22 mouse cellular contexts compared by ENCODE assay signal in the genomic region with DNA sequence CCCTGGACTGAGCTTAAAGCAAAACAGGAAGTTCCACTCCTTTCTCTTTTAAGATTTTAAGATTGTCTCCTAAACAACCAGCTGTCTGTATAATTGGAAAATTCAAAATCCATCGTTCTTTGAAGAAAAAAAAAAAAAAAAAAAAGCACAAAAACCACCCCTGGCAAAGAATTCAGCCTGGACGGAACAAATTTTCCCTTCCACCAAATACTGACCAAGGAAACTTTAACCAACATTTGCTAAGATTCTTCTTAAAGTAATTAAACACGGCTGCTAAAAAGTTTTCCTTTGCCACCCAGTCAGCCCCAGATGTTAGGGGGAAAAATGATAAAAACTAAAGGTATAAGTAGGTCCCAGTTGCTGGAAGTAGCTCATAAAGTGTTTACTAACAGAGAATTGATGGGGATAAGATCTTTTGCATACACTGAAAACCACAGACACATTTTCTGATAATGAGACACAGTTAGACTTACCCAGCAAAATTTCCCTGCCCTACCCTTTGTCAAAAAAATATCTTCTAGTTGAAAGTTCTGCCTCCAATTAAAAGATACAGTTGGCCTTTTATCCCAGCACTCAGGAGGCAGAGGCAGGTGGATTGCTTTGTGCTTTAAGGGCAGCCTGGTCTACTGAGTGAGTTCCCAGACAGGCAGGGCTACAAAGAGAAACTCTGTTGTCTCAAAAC. TPM values are rescaled to one million over a fixed set of nuclear protein-coding genes. Genes with fewer than 3 reads are reported as not detected.
DNase-seq lines count a peak whose midpoint lies in the region; ATAC-seq and TF ChIP-seq lines count a peak whose summit lies in the region.
"Had no signal": no experiment of that assay in that cellular context is flagged by ENCODE, and none has a peak within 500 bp of the region (broad histone marks: within the 10 kb centered on the region; RNA-seq: fewer than 3 reads in every experiment).

No protein-coding gene starts in this region.

- no peak for TF ChIP-seq POLR2A in heart, adult 2 months (IDR thresholded peaks at IDR 0.05; ENCODE audit: insufficient read depth, low read depth, low read length)

- intact Hi-C loops in heart, adult 2 months (cut with DNase I): no loop called here
- intact Hi-C loops in left cerebral cortex, adult 2 months (cut with DNase I): no loop called here

- H3K9ac ChIP-seq in heart, adult 2 months (ENCODE audit: low read depth, low read length): no peak overlapping the region
- H3K9ac ChIP-seq: embryonic facial prominence, embryonic 15.5 days; forebrain, postnatal 0 days; heart, embryonic 15.5 days; liver, embryonic 13.5 days; midbrain, embryonic 15.5 days had no signal

- H3K4me3 ChIP-seq in heart, adult 2 months: no peak overlapping the region
- H3K4me3 ChIP-seq in G1E (ENCODE audit: low read depth, low read length): peak overlapping the region; percentile 37; the same call in 1 of the 2 replicates
- H3K4me3 ChIP-seq in limb, embryonic 10.5 days: no peak overlapping the region
- no peak overlapping the region for H3K4me3 ChIP-seq in left cerebral cortex, adult 2 months
- H3K4me3 ChIP-seq: embryonic facial prominence, embryonic 15.5 days; heart, embryonic 15.5 days; hindbrain, embryonic 10.5 days; liver, embryonic 13.5 days; midbrain, embryonic 15.5 days had no signal

- peaks cover 12% of the 10 kb centered on the region for H3K9me3 ChIP-seq in G1E (replicated peaks)
- no peaks in the 10 kb centered on the region for H3K9me3 ChIP-seq in limb, embryonic 10.5 days (replicated peaks)
- H3K9me3 ChIP-seq: embryonic facial prominence, embryonic 15.5 days; heart, embryonic 15.5 days; hindbrain, embryonic 10.5 days; liver, embryonic 13.5 days; midbrain, embryonic 15.5 days had no signal

- peak overlapping the region; percentile 64 for H3K27ac ChIP-seq in heart, adult 2 months
- 0 out of 2 replicates have a peak overlapping the region, but pooled peaks have one; percentile 3 for H3K27ac ChIP-seq in limb, embryonic 10.5 days
- no peak overlapping the region for H3K27ac ChIP-seq in left cerebral cortex, adult 2 months
- H3K27ac ChIP-seq: embryonic facial prominence, embryonic 15.5 days; heart, embryonic 15.5 days; hindbrain, embryonic 10.5 days; hindbrain, postnatal 0 days; liver, embryonic 13.5 days; midbrain, embryonic 15.5 days had no signal

- no peaks in the 10 kb centered on the region for H3K27me3 ChIP-seq in heart, adult 2 months (ENCODE audit: control insufficient read depth, insufficient read depth, low read length)
- no peaks in the 10 kb centered on the region for H3K27me3 ChIP-seq in G1E (ENCODE audit: insufficient read depth, low read length)
- no peaks in the 10 kb centered on the region for H3K27me3 ChIP-seq in limb, embryonic 10.5 days (ENCODE audit: low read depth, poor library complexity, severe bottlenecking)
- H3K27me3 ChIP-seq: embryonic facial prominence, embryonic 15.5 days; heart, embryonic 15.5 days; liver, embryonic 13.5 days; midbrain, embryonic 15.5 days had no signal

- H3K4me1 ChIP-seq in heart, adult 2 months (ENCODE audit: control insufficient read depth, insufficient read depth, low read length): peaks cover 17% of the 10 kb centered on the region
- peaks cover 60% of the 10 kb centered on the region for H3K4me1 ChIP-seq in G1E (ENCODE audit: insufficient read depth, low read depth, low read length)
- H3K4me1 ChIP-seq in limb, embryonic 10.5 days: peaks cover 15% of the 10 kb centered on the region
- H3K4me1 ChIP-seq: midbrain, embryonic 15.5 days had no signal

- no peak for TF ChIP-seq EP300 in heart, adult 2 months (IDR thresholded peaks at IDR 0.05; ENCODE audit: insufficient read depth, low read depth, low read length)

- WGBS in heart, adult 2 months: 28% methylated on average over 3 of the region's 3 CpGs
- WGBS in limb, embryonic 10.5 days: 75% methylated on average over 3 of the region's 3 CpGs

- peaks cover 6% of the 10 kb centered on the region for H3K36me3 ChIP-seq in heart, adult 2 months (ENCODE audit: control insufficient read depth, insufficient read depth, low read length)
- H3K36me3 ChIP-seq in G1E (replicated peaks): no peaks in the 10 kb centered on the region
- no peaks in the 10 kb centered on the region for H3K36me3 ChIP-seq in limb, embryonic 10.5 days
- H3K36me3 ChIP-seq: embryonic facial prominence, embryonic 15.5 days; heart, embryonic 15.5 days; hindbrain, embryonic 10.5 days; liver, embryonic 13.5 days; midbrain, embryonic 15.5 days had no signal

- peak; percentile 55 for ATAC-seq in G1E (ENCODE audit: extremely low read depth, insufficient number of reproducible peaks, low FRiP score, poor library complexity, severe bottlenecking)
- ATAC-seq: forebrain, postnatal 0 days; hindbrain, postnatal 0 days; midbrain, embryonic 15.5 days had no signal

- TF ChIP-seq CTCF in heart, adult 2 months (IDR thresholded peaks at IDR 0.05): no peak
- no peak for TF ChIP-seq CTCF in G1E (IDR thresholded peaks at IDR 0.05; ENCODE audit: low read depth, low read length)
- no peak for TF ChIP-seq CTCF in left cerebral cortex, adult 2 months (IDR thresholded peaks at IDR 0.05)

- no peaks in the 10 kb centered on the region for H3K79me2 ChIP-seq in heart, adult 2 months (replicated peaks; ENCODE audit: control insufficient read depth, insufficient read depth, low read length)

- DNase-seq in heart, adult 2 months: no peak
- DNase-seq in heart, postnatal 4 days: no peak
- peak; percentile 63 for DNase-seq in CD4-positive helper T cell, adult 2 months (ENCODE audit: low read depth, low spot score)
- no peak for DNase-seq in G1E (ENCODE audit: low spot score)
- DNase-seq in limb, embryonic 10.5 days (ENCODE audit: low spot score): no peak
- DNase-seq in left cerebral cortex, adult 2 months (ENCODE audit: extremely low spot score in 1 of 2, low spot score in 2 of 2): no peak
- DNase-seq in frontal cortex, postnatal 10 days (ENCODE audit: low spot score in 2 of 2): no peak
- DNase-seq in testis, postnatal 14 days (ENCODE audit: low spot score): no peak
- DNase-seq: cerebellum, postnatal 10 days; forebrain, postnatal 0 days; gastrocnemius, postnatal 14 days; kidney, adult 11 months; kidney, postnatal 14 days; left cerebral cortex, postnatal 4 days; liver, embryonic 13.5 days; retina, postnatal 1 day; right cerebral cortex, postnatal 4 days had no signal

RNA-seq across cellular contexts. Expression of gene Klhl25, which starts 54.3 kb away (rescaled TPM):
- 1 to 10 TPM; 4.8 to 6.4 TPM for total RNA-seq in heart, adult 2 months (2021)
- polyA plus RNA-seq in heart, adult 2 months (2012; rRNA removed): 5.9 and 7.1 TPM in 2 replicates
- total RNA-seq in heart, postnatal 4 days (2021): 10 to 100 TPM in 1 of 2 experiments, 1 to 10 TPM in 1; 9.6 to 12.2 TPM
- total RNA-seq in G1E (2014; fragmentation: Nextera tagmentation) (2.7 and 51.2 TPM in 2 replicates), G1E (2017) (9.6 and 11.8 TPM in 2 replicates)
- 3.0 and 5.4 TPM in 2 replicates for polyA plus RNA-seq in G1E (2012)
- 23.5 and 26.5 TPM in 2 replicates for polyA plus RNA-seq in limb, embryonic 10.5 days (2016; fragmentation: Nextera tagmentation; extraction: Ambion mirVana)
- total RNA-seq in left cerebral cortex, adult 2 months (2021): 1 to 10 TPM; 7.4 to 9.3 TPM
